Mouse (Mus musculus): Measurements from ENCODE around the gene Slc2a6.

The Slc2a6 gene

GRCm38 (mm10) chr2:27036003-27036402, 8.2 kb upstream of the Slc2a6 start:
- no peak for DNase-seq (ENCODE audit: low spot score in 2 of 2)

- no peak for DNase-seq (ENCODE audit: low spot score in 2 of 2)
Observed at GRCm38 (mm10) chr2:27032361-27032760, 4.6 kb upstream of the Slc2a6 start.

- peak; percentile 70 to 80 for DNase-seq (ENCODE audit: low spot score in 2 of 2)
Observed at GRCm38 (mm10) chr2:27028437-27029015, 728 bp upstream of the Slc2a6 start.

- DNase-seq (ENCODE audit: low spot score in 2 of 2): peak; percentile 26 to 38
Observed at GRCm38 (mm10) chr2:27026857-27027617, 761 bp downstream of the Slc2a6 start.

- DNase-seq (ENCODE audit: low spot score in 2 of 2): no peak
Observed at GRCm38 (mm10) chr2:27026332-27026731, 1.5 kb downstream of the Slc2a6 start.

GRCm38 (mm10) chr2:27025545-27025944, 2.3 kb downstream of the Slc2a6 start:
- DNase-seq (ENCODE audit: low spot score in 2 of 2): peak; percentile 59 to 71

- no peak for DNase-seq (ENCODE audit: low spot score in 2 of 2)
Observed at GRCm38 (mm10) chr2:27024136-27024535, 3.7 kb downstream of the Slc2a6 start.

- DNase-seq (ENCODE audit: low spot score in 2 of 2): no peak
Observed at GRCm38 (mm10) chr2:27022612-27023011, 5.2 kb downstream of the Slc2a6 start.

- no peak for DNase-seq (ENCODE audit: low spot score in 2 of 2)
Observed at GRCm38 (mm10) chr2:27021103-27021502, 6.7 kb downstream of the Slc2a6 start.

- DNase-seq (ENCODE audit: low spot score in 2 of 2): no peak
Observed at GRCm38 (mm10) chr2:27019530-27019929, 8.3 kb downstream of the Slc2a6 start.

- peak; percentile 61 to 71 for DNase-seq (ENCODE audit: low spot score in 2 of 2)
Observed at GRCm38 (mm10) chr2:27017802-27018201, 10.0 kb downstream of the Slc2a6 start.

GRCm38 (mm10) chr2:27009714-27010244, 18.0 kb downstream of the Slc2a6 start, which contains the start of gene Cacfd1:
TSS of gene Cacfd1 (plus strand) at chr2:27009926.
- DNase-seq (ENCODE audit: low spot score in 2 of 2): peak; percentile 84 to 88

- DNase-seq (ENCODE audit: low spot score in 2 of 2): no peak
Observed at GRCm38 (mm10) chr2:27007701-27008100, 20.1 kb downstream of the Slc2a6 start.

- DNase-seq (ENCODE audit: low spot score in 2 of 2): no peak
Observed at GRCm38 (mm10) chr2:27006255-27006654, 21.5 kb downstream of the Slc2a6 start.

- DNase-seq (ENCODE audit: low spot score in 2 of 2): no peak
Observed at GRCm38 (mm10) chr2:26997993-26998392, 29.8 kb downstream of the Slc2a6 start.

- DNase-seq (ENCODE audit: low spot score in 2 of 2): no peak
Observed at GRCm38 (mm10) chr2:26997498-26997897, 30.3 kb downstream of the Slc2a6 start.

- DNase-seq (ENCODE audit: low spot score in 2 of 2): no peak
Observed at GRCm38 (mm10) chr2:26993936-26994335, 33.9 kb downstream of the Slc2a6 start.

- DNase-seq (ENCODE audit: low spot score in 2 of 2): no peak
Observed at GRCm38 (mm10) chr2:26984640-26985039, 43.2 kb downstream of the Slc2a6 start.

GRCm38 (mm10) chr2:26984179-26984578, 43.6 kb downstream of the Slc2a6 start:
- no peak for DNase-seq (ENCODE audit: low spot score in 2 of 2)

- DNase-seq (ENCODE audit: low spot score in 2 of 2): no peak
Observed at GRCm38 (mm10) chr2:26980361-26980760, 47.4 kb downstream of the Slc2a6 start.

- DNase-seq (ENCODE audit: low spot score in 2 of 2): peak in 1 of 2 experiments; percentile 48
Observed at GRCm38 (mm10) chr2:26973960-26974359, 53.8 kb downstream of the Slc2a6 start.

GRCm38 (mm10) chr2:26973116-26973515, 54.7 kb downstream of the Slc2a6 start, which contains the start of gene Adamts13:
TSS of gene Adamts13 (plus strand) at chr2:26973416.
- no peak for DNase-seq (ENCODE audit: low spot score in 2 of 2)
